Mouse (Mus musculus): Measurements from ENCODE around the gene Epha4. TPM values are rescaled to one million over a fixed set of nuclear protein-coding genes. Genes with fewer than 3 reads are reported as not detected.

Epha4 gene
- total and polyA plus RNA-seq, 3 experiments = 0.11 TPM; not detected in 2

GRCm38 (mm10) chr1:77363848-77364247, 151.0 kb downstream of the Epha4 start:
- Histone ChIP-seq H3K4me1 (ENCODE audit: insufficient read depth, low read depth, low read length) (no peaks in the 10 kb centered on the region), H3K27me3 (ENCODE audit: insufficient read depth, low read length) (no peaks in the 10 kb centered on the region)

GRCm38 (mm10) chr1:77346459-77346858, 168.4 kb downstream of the Epha4 start:
- peaks cover 46% of the 10 kb centered on the region for H3K9me3 ChIP-seq (replicated peaks)

More at GRCm38 (mm10) chr1:77363848-77364247, 151.0 kb downstream of the Epha4 start:
- no peaks in the 10 kb centered on the region for H3K36me3 ChIP-seq (replicated peaks)
- no peak for DNase-seq (ENCODE audit: low spot score)
- TF ChIP-seq GATA1 (IDR thresholded peaks at IDR 0.05; ENCODE audit: borderline replicate concordance, low read length) = no peak
- no peak for TF ChIP-seq GATA2 (IDR thresholded peaks at IDR 0.05; ENCODE audit: borderline replicate concordance, low read depth, low read length)
- TF ChIP-seq CTCF (IDR thresholded peaks at IDR 0.05; ENCODE audit: low read depth, low read length) = no peak
- TF ChIP-seq POLR2AphosphoS5 (IDR thresholded peaks at IDR 0.05; ENCODE audit: insufficient replicate concordance, low read depth, low read length) = no peak
- no peak for TF ChIP-seq TAL1 (conservative IDR thresholded peaks at IDR 0.05; ENCODE audit: low read depth, low read length)
- no peak overlapping the region for H3K4me3 ChIP-seq (ENCODE audit: low read depth, low read length)
- peaks cover 17% of the 10 kb centered on the region for H3K9me3 ChIP-seq (replicated peaks)
- no peak for ATAC-seq (ENCODE audit: extremely low read depth, insufficient number of reproducible peaks, low FRiP score, poor library complexity, severe bottlenecking)

GRCm38 (mm10) chr1:77343792-77344191, 171.1 kb downstream of the Epha4 start:
- Histone ChIP-seq H3K27me3 (ENCODE audit: insufficient read depth, low read length) (no peaks in the 10 kb centered on the region), H3K9me3 (replicated peaks) (peaks cover 54% of the 10 kb centered on the region), H3K36me3 (replicated peaks) (no peaks in the 10 kb centered on the region), H3K4me1 (ENCODE audit: insufficient read depth, low read depth, low read length) (no peaks in the 10 kb centered on the region), H3K4me3 (ENCODE audit: low read depth, low read length) (no peak overlapping the region)
- ATAC-seq (ENCODE audit: extremely low read depth, insufficient number of reproducible peaks, low FRiP score, poor library complexity, severe bottlenecking) (no peak), DNase-seq (ENCODE audit: low spot score) (no peak)
- TF ChIP-seq TAL1 (conservative IDR thresholded peaks at IDR 0.05; ENCODE audit: low read depth, low read length) = no peak
- no peak for TF ChIP-seq GATA1 (IDR thresholded peaks at IDR 0.05; ENCODE audit: borderline replicate concordance, low read length)
- TF ChIP-seq GATA2 (IDR thresholded peaks at IDR 0.05; ENCODE audit: borderline replicate concordance, low read depth, low read length) = no peak

More at GRCm38 (mm10) chr1:77346459-77346858, 168.4 kb downstream of the Epha4 start:
- no peak for ATAC-seq (ENCODE audit: extremely low read depth, insufficient number of reproducible peaks, low FRiP score, poor library complexity, severe bottlenecking)
- H3K4me1 ChIP-seq (ENCODE audit: insufficient read depth, low read depth, low read length) = no peaks in the 10 kb centered on the region
- DNase-seq (ENCODE audit: low spot score) = no peak
- H3K4me3 ChIP-seq (ENCODE audit: low read depth, low read length) = no peak overlapping the region
- TF ChIP-seq POLR2AphosphoS5 (IDR thresholded peaks at IDR 0.05; ENCODE audit: insufficient replicate concordance, low read depth, low read length) = no peak
- no peak for TF ChIP-seq GATA2 (IDR thresholded peaks at IDR 0.05; ENCODE audit: borderline replicate concordance, low read depth, low read length)
- no peak for TF ChIP-seq TAL1 (conservative IDR thresholded peaks at IDR 0.05; ENCODE audit: low read depth, low read length)
- TF ChIP-seq GATA1 (IDR thresholded peaks at IDR 0.05; ENCODE audit: borderline replicate concordance, low read length) = no peak
- TF ChIP-seq CTCF (IDR thresholded peaks at IDR 0.05; ENCODE audit: low read depth, low read length) = no peak
- H3K36me3 ChIP-seq (replicated peaks) = no peaks in the 10 kb centered on the region
- no peaks in the 10 kb centered on the region for H3K27me3 ChIP-seq (ENCODE audit: insufficient read depth, low read length)

GRCm38 (mm10) chr1:77339701-77340100, 175.2 kb downstream of the Epha4 start:
- no peaks in the 10 kb centered on the region for H3K27me3 ChIP-seq (ENCODE audit: insufficient read depth, low read length)
- H3K4me3 ChIP-seq (ENCODE audit: low read depth, low read length) = no peak overlapping the region
- H3K4me1 ChIP-seq (ENCODE audit: insufficient read depth, low read depth, low read length) = no peaks in the 10 kb centered on the region
- no peak for TF ChIP-seq POLR2AphosphoS5 (IDR thresholded peaks at IDR 0.05; ENCODE audit: insufficient replicate concordance, low read depth, low read length)
- no peak for TF ChIP-seq GATA2 (IDR thresholded peaks at IDR 0.05; ENCODE audit: borderline replicate concordance, low read depth, low read length)
- TF ChIP-seq TAL1 (conservative IDR thresholded peaks at IDR 0.05; ENCODE audit: low read depth, low read length) = no peak
- TF ChIP-seq GATA1 (IDR thresholded peaks at IDR 0.05; ENCODE audit: borderline replicate concordance, low read length) = no peak
- no peak for TF ChIP-seq CTCF (IDR thresholded peaks at IDR 0.05; ENCODE audit: low read depth, low read length)
- no peak for ATAC-seq (ENCODE audit: extremely low read depth, insufficient number of reproducible peaks, low FRiP score, poor library complexity, severe bottlenecking)
- DNase-seq (ENCODE audit: low spot score) = no peak
- H3K9me3 ChIP-seq (replicated peaks) = peaks cover 44% of the 10 kb centered on the region
- H3K36me3 ChIP-seq (replicated peaks) = no peaks in the 10 kb centered on the region

- no peak overlapping the region for H3K4me3 ChIP-seq (ENCODE audit: low read depth, low read length)
- H3K4me1 ChIP-seq (ENCODE audit: insufficient read depth, low read depth, low read length) = no peaks in the 10 kb centered on the region
- no peak for ATAC-seq (ENCODE audit: extremely low read depth, insufficient number of reproducible peaks, low FRiP score, poor library complexity, severe bottlenecking)
- no peaks in the 10 kb centered on the region for H3K36me3 ChIP-seq (replicated peaks)
- no peaks in the 10 kb centered on the region for H3K27me3 ChIP-seq (ENCODE audit: insufficient read depth, low read length)
- H3K9me3 ChIP-seq (replicated peaks) = peaks cover 41% of the 10 kb centered on the region
- TF ChIP-seq GATA1 (IDR thresholded peaks at IDR 0.05; ENCODE audit: borderline replicate concordance, low read length) = no peak
- TF ChIP-seq POLR2AphosphoS5 (IDR thresholded peaks at IDR 0.05; ENCODE audit: insufficient replicate concordance, low read depth, low read length) = no peak
- TF ChIP-seq TAL1 (conservative IDR thresholded peaks at IDR 0.05; ENCODE audit: low read depth, low read length) = no peak
- no peak for TF ChIP-seq CTCF (IDR thresholded peaks at IDR 0.05; ENCODE audit: low read depth, low read length)
- TF ChIP-seq GATA2 (IDR thresholded peaks at IDR 0.05; ENCODE audit: borderline replicate concordance, low read depth, low read length) = no peak
- no peak for DNase-seq (ENCODE audit: low spot score)
Measured at GRCm38 (mm10) chr1:77338346-77338745, 176.5 kb downstream of the Epha4 start.

GRCm38 (mm10) chr1:77336937-77337336, 178.0 kb downstream of the Epha4 start:
- Histone ChIP-seq H3K4me1 (ENCODE audit: insufficient read depth, low read depth, low read length) (no peaks in the 10 kb centered on the region), H3K27me3 (ENCODE audit: insufficient read depth, low read length) (no peaks in the 10 kb centered on the region), H3K36me3 (replicated peaks) (no peaks in the 10 kb centered on the region), H3K9me3 (replicated peaks) (peaks cover 45% of the 10 kb centered on the region), H3K4me3 (ENCODE audit: low read depth, low read length) (no peak overlapping the region)
- DNase-seq (ENCODE audit: low spot score) (no peak), ATAC-seq (ENCODE audit: extremely low read depth, insufficient number of reproducible peaks, low FRiP score, poor library complexity, severe bottlenecking) (no peak)
- no peak for TF ChIP-seq GATA2 (IDR thresholded peaks at IDR 0.05; ENCODE audit: borderline replicate concordance, low read depth, low read length)
- TF ChIP-seq POLR2AphosphoS5 (IDR thresholded peaks at IDR 0.05; ENCODE audit: insufficient replicate concordance, low read depth, low read length) = no peak
- TF ChIP-seq GATA1 (IDR thresholded peaks at IDR 0.05; ENCODE audit: borderline replicate concordance, low read length) = no peak
- TF ChIP-seq TAL1 (conservative IDR thresholded peaks at IDR 0.05; ENCODE audit: low read depth, low read length) = no peak
- TF ChIP-seq CTCF (IDR thresholded peaks at IDR 0.05; ENCODE audit: low read depth, low read length) = no peak
